Mouse (Mus musculus): ENCODE data around the gene Tnk1.

DNA sequence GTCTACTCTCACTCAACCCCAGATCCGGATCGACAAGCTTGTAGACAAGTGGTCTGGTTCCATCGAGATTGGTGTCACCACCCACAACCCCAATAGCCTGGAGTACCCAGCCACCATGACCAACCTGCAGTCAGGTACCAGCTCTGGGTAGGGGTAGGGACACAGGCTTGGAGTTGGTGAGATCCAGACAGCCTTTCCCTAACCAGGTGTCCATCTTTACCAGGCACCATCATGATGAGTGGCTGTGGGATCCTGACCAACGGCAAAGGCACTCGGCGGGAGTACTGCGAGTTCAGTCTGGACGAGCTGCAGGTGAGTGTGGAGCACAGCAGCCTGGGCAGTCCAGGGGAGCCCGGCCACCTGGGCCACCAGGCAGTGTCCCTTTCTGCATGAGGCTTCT lies 45.8 kb upstream of the Tnk1 start:
- TF ChIP-seq ZNF384 (IDR thresholded peaks at IDR 0.05; ENCODE audit: low read depth, low read length) (no peak), ZC3H11A (IDR thresholded peaks at IDR 0.05; ENCODE audit: borderline replicate concordance, low read depth, low read length) (no peak), HCFC1 (IDR thresholded peaks at IDR 0.05; ENCODE audit: borderline replicate concordance, insufficient read depth, low read length) (no peak)
